Mouse (Mus musculus): ENCODE measurements around the gene Islr2.

- TF ChIP-seq POLR2A (IDR thresholded peaks at IDR 0.05; ENCODE audit: low read depth, low read length), result no peak
- TF ChIP-seq CTCF (IDR thresholded peaks at IDR 0.05; ENCODE audit: borderline replicate concordance, insufficient read depth, low read length), result no peak
Observed at GRCm38 (mm10) chr9:58241780-58242485, 37.8 kb upstream of the Islr2 start.
